Mouse (Mus musculus) heart, embryonic 11.5 days (tissue): Measurements from ENCODE around the gene 4933414I15Rik. TPM values are rescaled to one million over a fixed set of nuclear protein-coding genes. Genes with fewer than 3 reads are reported as not detected.

Source experiments
- ATAC-seq: fragments of 200-750 bp; cut with Nextera tagmentation; replicated peaks from 2 replicates; pipeline ENCODE4 v1.8.0; 2017; ENCODE audit warnings: moderate library complexity; ENCODE audit not compliant: insufficient number of reproducible peaks, low FRiP score, low TSS enrichment
- H3K27ac ChIP-seq: fragments of 300-500 bp; sonication (generic); 2 replicates; pipeline ENCODE4 v1.5.1; 2014; ENCODE audit warnings: mild to moderate bottlenecking, low read depth, low read length
- H3K27me3 ChIP-seq: fragments of 300-500 bp; sonication (generic); 2 replicates; pipeline ENCODE4 v1.6.1; 2014; ENCODE audit warnings: mild to moderate bottlenecking, low read length, mixed read lengths; ENCODE audit not compliant: control insufficient read depth, insufficient read depth
- H3K36me3 ChIP-seq: fragments of 300-500 bp; sonication (generic); 2 replicates; pipeline ENCODE4 v1.6.1; 2014; ENCODE audit warnings: mild to moderate bottlenecking, low read length, moderate library complexity, mixed read lengths; ENCODE audit not compliant: control insufficient read depth, insufficient read depth
- H3K4me1 ChIP-seq: fragments of 300-500 bp; sonication (generic); 2 replicates; pipeline ENCODE4 v1.6.1; 2014; ENCODE audit warnings: low read length; ENCODE audit not compliant: control insufficient read depth, insufficient read depth
- H3K4me2 ChIP-seq: fragments of 300-500 bp; sonication (generic); 2 replicates; pipeline ENCODE4 v1.6.1; 2014; ENCODE audit warnings: mild to moderate bottlenecking, moderate library complexity
- H3K4me3 ChIP-seq: fragments of 300-500 bp; sonication (generic); 2 replicates; pipeline ENCODE4 v1.5.1; 2014; ENCODE audit warnings: low read depth, low read length
- H3K9ac ChIP-seq: fragments of 300-500 bp; sonication (generic); 2 replicates; pipeline ENCODE4 v1.6.1; 2014; ENCODE audit warnings: mild to moderate bottlenecking, low read depth, low read length, moderate library complexity
- H3K9me3 ChIP-seq: fragments of 300-500 bp; sonication (generic); replicated peaks from 2 replicates; pipeline ENCODE4 v1.6.1; 2016; ENCODE audit warnings: low read length; ENCODE audit not compliant: control insufficient read depth
- WGBS: fragments of 180-500 bp; shearing (Covaris S2); extraction: QIAGEN DNeasy Blood & Tissue Kit; methylation state at CpG from one replicate; pipeline ENCODE4 v1.1.7; 2014; ENCODE audit not compliant: insufficient replicate concordance; 5-methylcytosine and 5-hydroxymethylcytosine counted together
- polyA plus RNA-seq: library from polyadenylated mRNA; unstranded; fragments of >200 nt; fragmentation: Nextera tagmentation; extraction: Ambion mirVana; gene quantifications from 2 replicates; pipeline ENCODE4 v1.2.1, GENCODE M21; 2014

Gene 4933414I15Rik
- polyA plus RNA-seq, 1 experiment from 2014 or later: not detected

- Histone ChIP-seq H3K27ac (no peak overlapping the region), H3K4me1 (no peaks in the 10 kb centered on the region), H3K9ac (no peak overlapping the region), H3K36me3 (peaks cover 24% of the 10 kb centered on the region), H3K4me3 (no peak overlapping the region), H3K9me3 (no peaks in the 10 kb centered on the region), H3K27me3 (no peaks in the 10 kb centered on the region), H3K4me2 (no peak overlapping the region)
- 75% methylated on average over 1 of the region's 1 CpGs for WGBS
- ATAC-seq: no peak
These were observed 30.3 kb downstream of the 4933414I15Rik start for GRCm38 (mm10) chr11:50913301-50913700.

GRCm38 (mm10) chr11:50908136-50908535, 35.4 kb downstream of the 4933414I15Rik start:
- H3K9ac ChIP-seq: no peak overlapping the region
- 90% methylated on average over 5 of the region's 5 CpGs for WGBS
- ATAC-seq: no peak

DNA sequence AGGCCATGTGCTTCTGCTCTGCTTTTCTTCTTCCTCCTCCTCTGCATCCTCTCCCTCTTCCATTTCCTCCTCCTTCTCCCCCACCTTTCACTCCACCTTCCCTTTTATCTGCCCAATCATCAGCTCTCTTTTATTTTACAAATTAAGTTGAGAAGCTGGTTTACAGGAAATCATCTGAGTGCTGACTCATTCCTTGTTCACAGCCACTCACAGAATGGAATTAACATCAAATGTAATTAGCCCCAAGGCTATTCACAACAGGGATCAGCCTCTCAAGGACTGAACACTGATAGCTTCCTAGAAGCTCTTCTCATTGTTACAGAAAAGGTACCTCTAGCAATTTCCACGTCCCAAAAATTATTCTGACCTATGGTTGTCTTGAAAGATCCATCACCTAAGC, 46.2 kb downstream of the 4933414I15Rik start:
- Histone ChIP-seq H3K36me3 (peaks cover 31% of the 10 kb centered on the region), H3K9ac (no peak overlapping the region), H3K4me2 (no peak overlapping the region), H3K27ac (no peak overlapping the region), H3K4me3 (no peak overlapping the region), H3K9me3 (peaks cover 47% of the 10 kb centered on the region), H3K4me1 (no peaks in the 10 kb centered on the region), H3K27me3 (no peaks in the 10 kb centered on the region)
- no peak for ATAC-seq
- 58% methylated on average over 1 of the region's 1 CpGs for WGBS

More at GRCm38 (mm10) chr11:50908136-50908535, 35.4 kb downstream of the 4933414I15Rik start:
- H3K4me1 ChIP-seq: no peaks in the 10 kb centered on the region
- no peaks in the 10 kb centered on the region for H3K27me3 ChIP-seq
- H3K36me3 ChIP-seq: peaks cover 71% of the 10 kb centered on the region
- no peak overlapping the region for H3K4me3 ChIP-seq
- no peak overlapping the region for H3K4me2 ChIP-seq
- no peak overlapping the region for H3K27ac ChIP-seq
- H3K9me3 ChIP-seq: peaks cover 15% of the 10 kb centered on the region

GRCm38 (mm10) chr11:50892441-50892840, 51.1 kb downstream of the 4933414I15Rik start:
- Histone ChIP-seq H3K27me3 (no peaks in the 10 kb centered on the region), H3K27ac (no peak overlapping the region), H3K9me3 (peaks cover 7% of the 10 kb centered on the region), H3K4me2 (no peak overlapping the region), H3K9ac (no peak overlapping the region), H3K36me3 (peaks cover under 1% of the 10 kb centered on the region; the same call in 1 of the 2 replicates), H3K4me1 (no peaks in the 10 kb centered on the region), H3K4me3 (no peak overlapping the region)
- WGBS: 37% methylated on average over 2 of the region's 2 CpGs
- ATAC-seq: no peak

Other genes with a start within 250 kb of the 4933414I15Rik start
- gene Zfp354c, start 116.0 kb downstream of the 4933414I15Rik start, polyA plus RNA-seq: 16.9 and 20.4 TPM in 2 replicates
- 0.50 and 0.63 TPM in 2 replicates for gene Zfp879, start 102.2 kb downstream of the 4933414I15Rik start, polyA plus RNA-seq
- gene Grm6, start 93.1 kb downstream of the 4933414I15Rik start, polyA plus RNA-seq: 0.04 TPM in 1 of 2 replicates, not detected in the other
- gene Zfp454, start 56.1 kb downstream of the 4933414I15Rik start, polyA plus RNA-seq: 2.8 and 4.6 TPM in 2 replicates
- gene Zfp2, start 27.6 kb downstream of the 4933414I15Rik start, polyA plus RNA-seq: 9.2 and 11.2 TPM in 2 replicates
- 0.30 and 0.82 TPM in 2 replicates for gene Zfp354b, start 12.1 kb downstream of the 4933414I15Rik start, polyA plus RNA-seq
- gene Prop1, start 10.0 kb upstream of the 4933414I15Rik start, polyA plus RNA-seq: not detected in 2 replicates
- gene Olfr1378, start 22.8 kb upstream of the 4933414I15Rik start, polyA plus RNA-seq: not detected in 2 replicates
- gene Olfr1377, start 38.2 kb upstream of the 4933414I15Rik start, polyA plus RNA-seq: not detected in 2 replicates
- not detected in 2 replicates for gene Olfr51, start 59.8 kb upstream of the 4933414I15Rik start, polyA plus RNA-seq
- not detected in 2 replicates for gene Olfr54, start 70.5 kb upstream of the 4933414I15Rik start, polyA plus RNA-seq
- gene Olfr1375, start 104.3 kb upstream of the 4933414I15Rik start, polyA plus RNA-seq: not detected in 2 replicates
- 6.6 and 8.2 TPM in 2 replicates for gene Zfp354a, start 115.5 kb upstream of the 4933414I15Rik start, polyA plus RNA-seq